Mouse (Mus musculus) megakaryocyte, embryonic 14.5 days (primary cell): ENCODE data around the gene Podxl2.

Experiments
- FLI1 ChIP-seq: IDR thresholded peaks from 2 replicates; pipeline ENCODE4 v1.6.1; 2012; ENCODE audit warnings: low read length, inconsistent platforms, mixed read lengths
- GATA1 ChIP-seq: IDR thresholded peaks from 3 replicates; pipeline ENCODE4 v1.6.1; 2012; ENCODE audit warnings: mixed read lengths, low read length, inconsistent platforms, borderline replicate concordance

GRCm38 (mm10) chr6:88895943-88896342, 21.1 kb upstream of the Podxl2 start:
- TF ChIP-seq FLI1 (no peak), GATA1 (no peak)
